Mouse (Mus musculus) kidney, adult 11 months (tissue): ENCODE results near the gene Aldh3a1.

Source experiments
- DNase-seq: peaks from one replicate; pipeline ENCODE4 v3.0.0; 2022

Gene Aldh3a1

GRCm38 (mm10) chr11:61252807-61253206 lies 45.5 kb downstream of the Aldh3a1 start:
- DNase-seq = no peak

DNA sequence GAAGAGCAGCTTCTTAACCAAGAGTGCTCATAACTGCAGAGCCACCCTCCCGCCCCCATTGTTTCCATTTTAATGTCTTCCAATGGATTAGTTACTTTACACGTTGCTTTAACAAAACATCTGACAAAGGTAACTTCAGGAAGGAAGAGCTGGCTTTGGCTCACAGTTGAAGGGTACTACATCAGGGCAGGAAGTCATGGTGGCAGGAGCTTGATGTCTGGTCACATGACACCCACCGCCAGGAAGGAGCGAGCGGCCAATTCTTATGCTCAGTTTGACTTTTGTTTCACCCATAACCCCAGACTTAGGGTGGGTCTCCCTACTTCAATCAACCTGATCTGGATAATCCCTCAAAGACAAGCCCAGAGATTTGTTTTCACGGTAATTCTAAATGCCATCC lies 51.8 kb downstream of the Aldh3a1 start:
- DNase-seq = no peak

DNA sequence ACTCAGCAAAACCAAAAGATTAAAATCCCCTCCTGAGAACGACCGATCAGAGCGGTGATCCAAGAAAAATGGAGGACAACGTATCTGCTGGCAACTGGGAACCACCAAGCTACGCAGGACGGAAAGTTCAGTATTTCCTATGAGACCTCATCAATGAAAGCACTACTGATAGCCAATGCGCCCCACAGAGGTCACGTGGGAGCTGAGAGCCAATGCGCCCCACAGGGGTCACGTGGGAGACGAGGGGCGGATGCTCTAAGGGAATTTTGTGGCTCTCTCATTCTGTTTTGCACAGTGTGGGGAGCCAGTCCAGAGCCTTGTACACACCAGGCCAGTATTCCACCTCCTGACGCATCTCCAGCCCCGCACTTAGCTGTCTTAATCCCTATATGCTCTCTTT lies 55.2 kb downstream of the Aldh3a1 start:
- no peak for DNase-seq

- DNase-seq = no peak
Measured at GRCm38 (mm10) chr11:61263841-61264240, 56.5 kb downstream of the Aldh3a1 start.

- peak; percentile 95 for DNase-seq
Measured at GRCm38 (mm10) chr11:61266551-61267533, 59.5 kb downstream of the Aldh3a1 start, which contains the start of gene Aldh3a2. TSS of gene Aldh3a2 (minus strand) at chr11:61267464.
